Mouse (Mus musculus) forebrain, embryonic 12.5 days (tissue): Measurements from ENCODE around the gene Gcfc2. TPM values are rescaled to one million over a fixed set of nuclear protein-coding genes. Genes with fewer than 3 reads are reported as not detected.

Source experiments
- ATAC-seq: fragments of 200-750 bp; cut with Nextera tagmentation; 2 replicates; pipeline ENCODE4 v1.8.0; 2017; ENCODE audit warnings: moderate TSS enrichment; ENCODE audit not compliant: low FRiP score
- H3K27ac ChIP-seq: fragments of 300-500 bp; sonication (generic); 2 replicates; pipeline ENCODE4 v1.5.1; 2016; ENCODE audit warnings: mild to moderate bottlenecking
- H3K27me3 ChIP-seq: fragments of 300-500 bp; sonication (generic); 2 replicates; pipeline ENCODE4 v1.6.1; 2016; ENCODE audit warnings: mild to moderate bottlenecking
- H3K36me3 ChIP-seq: fragments of 300-500 bp; sonication (generic); replicated peaks from 2 replicates; pipeline ENCODE4 v1.6.1; 2016; ENCODE audit warnings: mild to moderate bottlenecking
- H3K4me1 ChIP-seq: fragments of 300-500 bp; sonication (generic); 2 replicates; pipeline ENCODE4 v1.6.1; 2016
- H3K4me2 ChIP-seq: fragments of 300-500 bp; sonication (generic); 2 replicates; pipeline ENCODE4 v1.6.1; 2016; ENCODE audit warnings: mild to moderate bottlenecking, moderate library complexity
- H3K4me3 ChIP-seq: fragments of 300-500 bp; sonication (generic); replicated peaks from 2 replicates; pipeline ENCODE4 v1.5.1; 2016; ENCODE audit warnings: mild to moderate bottlenecking
- H3K9ac ChIP-seq: fragments of 300-500 bp; sonication (generic); 2 replicates; pipeline ENCODE4 v1.6.1; 2016; ENCODE audit warnings: mild to moderate bottlenecking
- H3K9me3 ChIP-seq: fragments of 300-500 bp; sonication (generic); 2 replicates; pipeline ENCODE4 v1.6.1; 2016
- WGBS: fragments of 180-500 bp; shearing (Covaris S2); methylation state at CpG from one replicate; pipeline ENCODE4 v1.1.7; 2016; 5-methylcytosine and 5-hydroxymethylcytosine counted together
- polyA plus RNA-seq: library from polyadenylated mRNA; unstranded; fragments of >200 nt; fragmentation: Nextera tagmentation; extraction: Ambion mirVana; gene quantifications from 2 replicates; pipeline ENCODE4 v1.2.1, GENCODE M21; 2016

Gcfc2 gene
- polyA plus RNA-seq, result 15.0 and 15.4 TPM in 2 replicates

- peak; percentile 96 for ATAC-seq
Measured at GRCm38 (mm10) chr6:81923523-81924142, at the start of gene Gcfc2. Gene Gcfc2 (plus strand): TSS chr6:81923669.

DNA sequence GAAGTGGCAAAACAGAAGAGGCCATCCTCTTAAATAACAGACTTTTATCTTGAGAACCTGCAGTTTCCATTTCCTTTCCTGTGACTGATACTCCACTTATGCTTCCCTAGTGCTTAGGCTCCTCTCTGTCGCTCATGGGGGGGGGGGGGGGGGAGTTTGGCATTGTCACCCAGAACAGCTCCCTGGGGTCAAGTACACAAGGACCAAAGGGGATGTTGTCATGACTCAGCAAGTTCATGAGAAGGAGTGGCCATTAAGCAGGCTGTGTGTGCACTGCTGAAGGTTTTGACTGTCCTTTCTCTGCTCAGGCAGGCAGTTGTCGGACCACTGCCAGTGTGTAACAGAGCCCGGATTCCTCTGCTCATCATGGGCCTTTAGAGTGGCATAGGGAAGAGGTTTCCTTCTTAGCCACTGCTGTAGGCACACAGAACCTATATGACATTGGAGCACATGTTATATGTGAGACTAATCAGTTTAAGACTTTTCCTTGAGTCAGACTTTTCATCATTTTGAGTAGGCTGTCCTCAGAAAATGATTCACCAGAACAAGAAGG lies 27.7 kb upstream of the Gcfc2 start:
- H3K4me3 ChIP-seq, result no peak overlapping the region
- no peak overlapping the region for H3K9ac ChIP-seq
- no peaks in the 10 kb centered on the region for H3K4me1 ChIP-seq
- no peak overlapping the region for H3K4me2 ChIP-seq
- ATAC-seq, result no peak
- no peaks in the 10 kb centered on the region for H3K9me3 ChIP-seq
- no peaks in the 10 kb centered on the region for H3K36me3 ChIP-seq
- WGBS, result 77% methylated on average over 3 of the region's 3 CpGs
- no peaks in the 10 kb centered on the region for H3K27me3 ChIP-seq
- H3K27ac ChIP-seq, result no peak overlapping the region

More at GRCm38 (mm10) chr6:81923523-81924142, at the start of gene Gcfc2:
- Histone ChIP-seq H3K27ac (peak within 1 kb of the TSS; percentile 71), H3K4me2 (peak within 1 kb of the TSS; percentile 69), H3K9me3 (no peaks in the 10 kb centered on the region), H3K9ac (peak within 1 kb of the TSS; percentile 92), H3K27me3 (no peaks in the 10 kb centered on the region), H3K4me3 (peak within 1 kb of the TSS; percentile 86), H3K4me1 (peaks cover 14% of the 10 kb centered on the region), H3K36me3 (peaks cover 26% of the 10 kb centered on the region)
- under 1% methylated on average over 56 of the region's 56 CpGs for WGBS

DNA sequence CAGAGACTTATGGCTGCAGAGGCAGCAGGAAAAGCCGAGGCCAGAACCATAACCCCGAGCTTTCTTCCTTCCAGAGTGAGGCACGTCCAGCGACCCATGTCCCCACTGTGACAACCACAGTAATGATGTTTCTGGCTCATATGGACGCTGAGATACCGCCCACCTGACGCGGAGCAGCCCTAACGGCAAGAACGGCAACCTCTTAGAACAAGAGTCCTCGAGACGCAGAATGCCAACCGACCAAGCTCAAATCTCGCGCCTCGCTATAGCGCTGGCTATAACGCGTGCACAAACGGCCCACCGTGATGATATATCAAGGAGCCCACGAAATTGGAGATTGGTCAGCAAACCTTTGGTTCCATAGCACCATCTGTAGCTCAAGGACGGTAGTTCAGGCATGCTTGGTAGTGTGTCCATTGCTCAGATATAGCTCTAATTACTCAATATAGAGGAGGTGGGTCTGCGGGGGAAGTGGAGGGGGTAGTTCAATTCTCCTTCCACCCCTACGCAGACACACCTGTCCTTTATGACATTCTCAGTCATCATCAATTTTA lies 13.1 kb upstream of the Gcfc2 start:
- no peaks in the 10 kb centered on the region for H3K9me3 ChIP-seq
- H3K27ac ChIP-seq, result no peak overlapping the region
- H3K4me2 ChIP-seq, result no peak overlapping the region
- no peak overlapping the region for H3K4me3 ChIP-seq
- no peaks in the 10 kb centered on the region for H3K4me1 ChIP-seq
- no peak for ATAC-seq
- no peak overlapping the region for H3K9ac ChIP-seq
- no peaks in the 10 kb centered on the region for H3K36me3 ChIP-seq
- no peaks in the 10 kb centered on the region for H3K27me3 ChIP-seq
- WGBS, result 88% methylated on average over 25 of the region's 25 CpGs

DNA sequence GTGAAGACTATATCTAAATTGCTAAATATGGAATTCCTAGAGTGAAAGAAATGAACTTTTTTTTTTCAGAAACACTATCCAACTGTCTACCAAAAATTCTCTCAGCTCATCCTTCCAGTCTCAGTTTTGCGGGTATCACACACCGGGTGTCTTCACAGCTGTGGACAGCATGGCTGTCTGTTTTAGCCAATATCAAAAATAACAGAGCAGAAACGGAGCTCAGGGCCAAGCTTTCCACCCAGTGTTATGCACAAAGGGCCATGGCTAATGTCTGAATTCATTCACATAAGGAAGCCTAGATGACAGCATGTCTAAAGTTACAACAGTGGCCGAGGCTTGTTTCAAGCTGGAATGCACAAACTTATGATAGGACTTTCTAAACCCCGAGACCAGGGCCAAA lies 12.2 kb upstream of the Gcfc2 start:
- Histone ChIP-seq H3K9me3 (no peaks in the 10 kb centered on the region), H3K27me3 (no peaks in the 10 kb centered on the region), H3K36me3 (no peaks in the 10 kb centered on the region), H3K9ac (no peak overlapping the region), H3K27ac (no peak overlapping the region), H3K4me1 (no peaks in the 10 kb centered on the region), H3K4me2 (no peak overlapping the region), H3K4me3 (no peak overlapping the region)
- WGBS, result 90% methylated on average over 5 of the region's 5 CpGs
- no peak for ATAC-seq

DNA sequence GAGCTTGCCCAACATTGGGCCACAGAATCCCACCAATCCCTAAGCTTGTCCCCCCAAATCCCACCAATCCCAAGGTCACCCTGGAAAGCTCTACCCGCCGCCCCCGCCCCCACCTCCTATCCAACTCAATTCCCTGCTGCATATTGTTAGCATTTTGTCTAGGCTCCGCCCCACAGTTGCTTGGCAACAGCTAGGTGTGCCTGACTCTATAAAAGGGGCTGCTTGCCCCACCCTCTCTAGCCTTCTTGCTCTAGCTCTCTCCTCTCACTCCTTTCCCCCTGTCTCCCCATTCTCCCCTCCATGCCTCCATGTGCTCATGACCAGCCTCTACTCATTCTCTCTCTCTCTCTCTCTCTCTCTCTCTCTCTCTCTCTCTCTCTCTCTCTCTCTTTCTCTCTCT lies 11.8 kb upstream of the Gcfc2 start:
- Histone ChIP-seq H3K27ac (no peak overlapping the region), H3K27me3 (no peaks in the 10 kb centered on the region), H3K36me3 (no peaks in the 10 kb centered on the region), H3K4me1 (no peaks in the 10 kb centered on the region), H3K9me3 (no peaks in the 10 kb centered on the region), H3K9ac (no peak overlapping the region), H3K4me2 (no peak overlapping the region), H3K4me3 (no peak overlapping the region)
- ATAC-seq, result no peak
- WGBS, result 86% methylated on average over 4 of the region's 4 CpGs

GRCm38 (mm10) chr6:81912177-81912576 lies 11.3 kb upstream of the Gcfc2 start:
- no peak overlapping the region for H3K9ac ChIP-seq
- H3K27me3 ChIP-seq, result no peaks in the 10 kb centered on the region
- ATAC-seq, result no peak
- no peaks in the 10 kb centered on the region for H3K4me1 ChIP-seq
- 77% methylated on average over 3 of the region's 3 CpGs for WGBS
- H3K27ac ChIP-seq, result no peak overlapping the region
- no peaks in the 10 kb centered on the region for H3K36me3 ChIP-seq
- no peak overlapping the region for H3K4me3 ChIP-seq
- no peak overlapping the region for H3K4me2 ChIP-seq
- H3K9me3 ChIP-seq, result no peaks in the 10 kb centered on the region

DNA sequence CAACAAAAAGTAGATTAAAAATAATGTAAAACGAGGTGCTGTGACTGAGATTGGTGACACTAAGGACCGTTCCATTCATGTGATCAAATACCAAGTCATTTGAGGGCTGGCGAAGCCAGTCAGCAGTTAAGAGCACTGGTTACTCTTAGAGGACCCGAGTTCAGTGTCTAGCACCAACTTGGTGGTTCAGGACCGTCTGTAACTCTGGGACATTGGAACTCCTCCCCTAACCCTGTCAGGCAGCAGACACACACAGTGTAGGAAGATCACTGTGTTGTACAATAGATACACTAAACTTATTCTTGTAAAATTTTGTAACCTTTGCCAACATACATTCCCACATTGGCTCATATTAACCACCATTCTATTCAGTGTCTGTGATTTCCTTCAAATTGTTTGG lies 835 bp downstream of the Gcfc2 start:
- ATAC-seq, result peak; percentile 57; the same call in 1 of the 2 replicates
- no peaks in the 10 kb centered on the region for H3K9me3 ChIP-seq
- peak overlapping the region; percentile 86 for H3K4me3 ChIP-seq
- peaks cover 29% of the 10 kb centered on the region for H3K36me3 ChIP-seq
- no peaks in the 10 kb centered on the region for H3K27me3 ChIP-seq
- H3K9ac ChIP-seq, result peak overlapping the region; percentile 92
- peaks cover 14% of the 10 kb centered on the region for H3K4me1 ChIP-seq
- H3K27ac ChIP-seq, result no peak overlapping the region
- WGBS, result 16% methylated on average over 5 of the region's 5 CpGs
- peak overlapping the region; percentile 69 for H3K4me2 ChIP-seq

DNA sequence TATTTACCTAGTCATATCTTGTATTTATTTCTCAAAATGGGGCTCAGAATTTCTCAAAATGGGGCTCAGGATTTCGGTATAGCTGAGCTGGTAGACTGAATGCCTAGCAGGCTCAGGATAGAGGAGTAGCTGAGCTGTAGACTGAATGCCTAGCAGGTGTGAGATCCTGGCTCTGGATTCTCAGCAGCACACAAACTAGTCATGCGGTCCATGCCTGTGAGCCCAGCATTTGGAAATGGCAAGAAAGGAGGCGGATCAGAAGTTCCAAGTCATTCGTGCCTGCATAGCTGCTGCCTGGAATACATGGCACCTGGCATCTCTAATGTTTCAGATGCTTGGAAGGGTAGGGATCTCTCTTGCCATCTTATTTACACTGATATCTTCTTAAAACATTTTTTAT lies 5.9 kb downstream of the Gcfc2 start:
- Histone ChIP-seq H3K4me2 (no peak overlapping the region), H3K9ac (no peak overlapping the region), H3K27me3 (no peaks in the 10 kb centered on the region), H3K36me3 (peaks cover 70% of the 10 kb centered on the region), H3K4me1 (peaks cover 8% of the 10 kb centered on the region), H3K4me3 (no peak overlapping the region), H3K27ac (no peak overlapping the region), H3K9me3 (no peaks in the 10 kb centered on the region)
- no peak for ATAC-seq
- WGBS, result 93% methylated on average over 4 of the region's 4 CpGs

- Histone ChIP-seq H3K36me3 (peaks cover 71% of the 10 kb centered on the region), H3K9ac (no peak overlapping the region), H3K4me1 (no peaks in the 10 kb centered on the region), H3K4me2 (no peak overlapping the region), H3K4me3 (no peak overlapping the region), H3K27me3 (no peaks in the 10 kb centered on the region), H3K27ac (no peak overlapping the region), H3K9me3 (no peaks in the 10 kb centered on the region)
- WGBS, result 97% methylated on average over 3 of the region's 3 CpGs
- no peak for ATAC-seq
Measured at GRCm38 (mm10) chr6:81933281-81933680, 9.8 kb downstream of the Gcfc2 start.

DNA sequence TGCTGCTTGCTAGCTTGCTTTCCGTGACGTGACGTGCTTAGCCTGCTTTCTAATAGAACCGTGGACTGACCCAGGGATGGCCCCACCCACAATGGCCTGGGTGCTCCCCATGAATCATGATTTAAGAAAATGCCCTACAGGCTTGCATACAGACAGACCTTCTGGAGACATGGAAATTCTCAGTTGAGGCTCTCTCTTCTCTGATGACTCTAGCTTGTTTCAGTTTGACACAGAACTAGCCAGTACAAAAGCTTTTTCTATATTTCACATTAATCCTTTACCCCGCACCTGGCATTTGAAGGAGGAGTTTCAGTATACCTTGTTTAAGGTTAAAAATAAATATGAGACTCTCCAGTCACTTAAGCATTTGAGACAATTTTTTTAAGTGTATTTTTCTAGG lies 18.2 kb downstream of the Gcfc2 start:
- no peak overlapping the region for H3K4me2 ChIP-seq
- WGBS, result 91% methylated on average over 5 of the region's 5 CpGs
- ATAC-seq, result no peak
- H3K9me3 ChIP-seq, result no peaks in the 10 kb centered on the region
- no peaks in the 10 kb centered on the region for H3K4me1 ChIP-seq
- no peaks in the 10 kb centered on the region for H3K27me3 ChIP-seq
- H3K4me3 ChIP-seq, result no peak overlapping the region
- H3K9ac ChIP-seq, result no peak overlapping the region
- H3K36me3 ChIP-seq, result peaks cover 81% of the 10 kb centered on the region
- no peak overlapping the region for H3K27ac ChIP-seq

DNA sequence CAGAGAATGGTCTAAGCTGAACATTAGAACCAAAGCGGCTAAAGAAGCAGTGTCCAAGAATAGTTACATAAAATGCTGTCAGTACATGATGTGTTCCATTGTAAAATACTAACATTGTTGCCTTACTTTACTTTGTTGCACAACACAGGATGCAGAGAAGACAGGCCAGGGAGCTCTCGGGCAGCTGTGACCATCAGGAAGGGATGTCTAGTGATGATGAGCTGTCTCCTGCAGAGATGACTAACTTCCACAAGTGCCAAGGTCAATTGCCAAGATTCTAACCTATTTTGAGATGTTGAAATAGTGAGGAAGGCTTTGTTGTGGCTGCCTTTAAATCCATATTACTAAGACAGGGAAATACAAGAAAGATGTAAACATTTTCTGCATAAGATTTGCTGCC lies 19.8 kb downstream of the Gcfc2 start:
- WGBS, result 92% methylated on average over 2 of the region's 2 CpGs
- ATAC-seq, result no peak
- Histone ChIP-seq H3K4me3 (no peak overlapping the region), H3K9me3 (no peaks in the 10 kb centered on the region), H3K4me1 (no peaks in the 10 kb centered on the region), H3K36me3 (peaks cover 89% of the 10 kb centered on the region), H3K4me2 (no peak overlapping the region), H3K27ac (no peak overlapping the region), H3K9ac (no peak overlapping the region), H3K27me3 (no peaks in the 10 kb centered on the region)

DNA sequence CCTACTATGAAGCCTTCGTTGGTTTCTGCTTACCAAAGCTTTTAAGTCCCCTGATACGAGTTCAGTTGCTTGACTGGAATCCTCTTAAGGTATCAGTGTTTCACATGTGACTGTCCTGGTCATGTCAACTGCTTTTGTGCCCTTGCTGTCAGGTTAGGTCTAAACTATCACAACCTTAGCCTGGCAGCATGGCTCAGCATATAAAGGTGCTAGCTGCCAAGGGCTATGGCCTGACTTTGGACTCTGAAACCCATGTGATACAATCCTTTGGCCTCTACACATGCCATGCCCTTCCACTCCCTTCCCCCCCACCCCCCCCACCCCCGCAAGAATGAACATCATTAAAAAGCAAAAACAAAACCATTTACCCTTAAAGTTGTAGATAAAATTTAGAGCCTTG lies 21.0 kb downstream of the Gcfc2 start:
- no peaks in the 10 kb centered on the region for H3K27me3 ChIP-seq
- no peak overlapping the region for H3K4me3 ChIP-seq
- H3K4me2 ChIP-seq, result no peak overlapping the region
- H3K27ac ChIP-seq, result no peak overlapping the region
- no peaks in the 10 kb centered on the region for H3K4me1 ChIP-seq
- 91% methylated on average over 3 of the region's 3 CpGs for WGBS
- no peak for ATAC-seq
- H3K36me3 ChIP-seq, result peaks cover 94% of the 10 kb centered on the region
- no peak overlapping the region for H3K9ac ChIP-seq
- H3K9me3 ChIP-seq, result no peaks in the 10 kb centered on the region

DNA sequence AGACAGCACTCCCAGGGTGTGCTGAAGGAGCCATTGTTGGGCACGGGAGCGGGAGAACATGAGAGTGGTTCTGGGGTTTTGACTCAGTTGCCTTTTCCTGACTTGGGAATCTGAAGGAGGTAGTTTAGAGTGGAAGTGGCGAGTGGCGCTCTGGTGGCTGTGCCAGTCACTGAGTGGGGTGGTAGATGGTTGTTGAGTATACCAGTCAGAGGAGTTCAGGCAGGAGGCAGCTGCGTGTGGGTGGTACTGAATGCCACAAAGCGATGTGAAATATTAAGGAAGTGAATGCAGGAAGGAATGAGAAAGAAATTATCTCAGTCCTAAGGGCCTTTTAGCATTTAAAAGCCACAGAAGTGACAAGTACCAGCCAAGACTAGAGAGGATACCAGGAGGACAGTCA lies 23.4 kb downstream of the Gcfc2 start:
- Histone ChIP-seq H3K27ac (no peak overlapping the region), H3K4me1 (no peaks in the 10 kb centered on the region), H3K36me3 (peaks cover 97% of the 10 kb centered on the region), H3K4me2 (no peak overlapping the region), H3K27me3 (no peaks in the 10 kb centered on the region), H3K9ac (no peak overlapping the region), H3K4me3 (no peak overlapping the region), H3K9me3 (no peaks in the 10 kb centered on the region)
- WGBS, result 98% methylated on average over 6 of the region's 6 CpGs
- no peak for ATAC-seq
